Mouse (Mus musculus) urinary bladder, adult 18-20 months (tissue): ENCODE results near the gene Sp100.
A peak's percentile ranks its signal among the peaks of the same experiment; 100 is the strongest.

Experiments
- DNase-seq, 2 experiments: peaks; one replicate each; pipeline ENCODE4 v3.0.0; 2022; ENCODE audit warnings: low spot score in 2 of 2, mixed read lengths in 2 of 2

Sp100 gene

DNA sequence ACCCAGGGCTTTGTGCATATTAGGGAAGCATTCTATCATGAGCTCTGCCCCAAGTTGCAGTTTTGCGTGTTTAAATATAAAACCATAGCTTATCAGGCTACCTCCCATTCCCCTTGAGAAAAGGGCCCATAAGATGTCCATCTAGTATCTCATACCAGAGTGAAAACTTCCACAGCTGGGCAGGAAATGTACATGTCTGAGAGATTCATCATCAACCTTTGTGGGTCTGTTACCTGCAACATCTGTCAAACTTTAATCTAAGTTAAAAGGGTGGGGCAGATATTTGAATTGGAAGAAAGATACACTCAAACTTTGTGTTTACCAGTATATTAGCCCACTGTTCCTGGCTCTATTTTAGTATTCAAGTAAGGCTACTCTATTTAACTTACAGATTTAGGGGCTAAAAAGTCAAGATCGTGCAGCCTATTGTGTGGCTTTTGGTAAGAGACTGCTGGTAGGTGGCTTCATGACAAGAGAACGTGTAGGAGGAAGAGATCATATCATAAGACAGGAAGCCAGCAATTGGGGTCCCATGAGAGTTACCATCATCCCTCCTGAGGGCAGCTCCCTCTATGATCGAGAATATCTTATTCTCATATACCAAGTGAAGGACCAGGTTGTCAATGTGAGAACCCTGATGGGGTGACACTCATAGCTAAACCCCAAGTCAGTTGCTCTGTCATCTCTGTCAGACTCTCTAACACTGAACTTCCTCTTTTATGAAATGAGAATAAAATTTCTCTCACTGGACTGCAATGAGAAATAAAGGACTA is 48.1 kb downstream of the Sp100 start:
- no peak for DNase-seq

GRCm38 (mm10) chr1:85702531-85702930 is 52.7 kb downstream of the Sp100 start:
- DNase-seq = no peak

GRCm38 (mm10) chr1:85703245-85704186 is 53.7 kb downstream of the Sp100 start:
- DNase-seq = peak; percentile 53 to 62

DNA sequence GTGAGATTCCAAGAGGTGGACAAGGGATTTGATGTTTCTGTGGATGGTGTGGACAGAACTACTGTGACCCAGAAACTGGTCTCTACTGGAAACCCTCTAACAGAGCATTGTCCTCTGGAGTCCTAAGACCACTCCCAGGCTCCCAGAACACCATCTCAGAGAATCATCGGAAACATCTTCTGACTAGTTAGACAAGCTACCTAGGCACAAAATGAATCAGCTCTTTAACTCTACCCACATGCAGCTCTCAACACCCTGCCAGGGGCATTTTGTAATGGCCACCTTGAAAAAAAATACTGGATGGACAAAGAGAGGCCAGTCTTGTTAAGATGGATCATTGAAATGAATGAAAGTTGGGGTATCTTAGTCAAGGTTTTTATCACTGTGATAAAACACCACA is 55.8 kb downstream of the Sp100 start:
- no peak for DNase-seq

GRCm38 (mm10) chr1:85706754-85707153 is 57.0 kb downstream of the Sp100 start:
- DNase-seq = no peak

DNA sequence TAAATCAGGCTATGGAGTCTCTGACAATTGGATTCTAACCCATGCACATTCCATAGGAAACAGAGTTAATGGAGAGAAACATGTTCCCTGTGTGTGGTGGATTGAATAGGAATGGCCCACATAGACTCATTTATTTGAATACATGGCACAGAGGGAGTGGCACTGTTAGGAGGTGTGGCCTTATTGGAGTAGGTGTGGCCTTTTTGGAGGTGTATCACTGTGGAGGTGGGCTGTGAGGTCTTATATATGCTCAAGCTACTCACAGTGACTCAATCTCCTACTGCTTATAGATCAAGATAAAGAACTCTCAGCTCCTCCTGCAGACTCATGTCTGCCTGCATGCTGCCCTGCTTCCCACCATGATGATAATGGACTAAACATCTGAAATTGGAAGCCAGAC is 64.7 kb downstream of the Sp100 start:
- no peak for DNase-seq

DNA sequence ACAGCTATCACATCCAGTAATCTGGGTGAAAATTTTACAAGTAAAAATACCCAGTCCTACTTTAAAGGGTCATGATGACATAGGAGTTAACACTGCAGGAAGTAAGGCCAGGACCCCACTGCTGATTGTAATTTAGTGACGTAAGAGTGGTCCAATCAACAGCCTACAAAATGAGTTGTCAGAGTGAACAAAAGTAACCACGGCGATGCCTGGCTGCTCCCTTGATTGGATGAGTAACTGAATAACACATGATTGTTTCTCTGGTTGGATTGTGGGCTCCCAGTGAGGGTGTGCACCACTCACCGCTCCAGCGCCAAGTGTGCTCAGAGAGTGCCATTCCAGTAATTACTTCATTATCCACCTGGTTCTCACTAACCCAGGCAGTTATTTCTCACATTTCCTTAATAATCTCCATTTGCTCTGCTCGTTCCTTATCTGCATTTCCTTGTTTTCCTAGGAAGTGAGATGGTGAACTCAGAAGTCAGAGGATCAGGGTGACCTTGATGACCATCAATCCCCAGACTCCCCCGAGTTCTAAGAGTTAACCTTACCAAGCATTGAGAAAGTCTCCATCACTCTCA is 66.7 kb downstream of the Sp100 start:
- DNase-seq = no peak

DNA sequence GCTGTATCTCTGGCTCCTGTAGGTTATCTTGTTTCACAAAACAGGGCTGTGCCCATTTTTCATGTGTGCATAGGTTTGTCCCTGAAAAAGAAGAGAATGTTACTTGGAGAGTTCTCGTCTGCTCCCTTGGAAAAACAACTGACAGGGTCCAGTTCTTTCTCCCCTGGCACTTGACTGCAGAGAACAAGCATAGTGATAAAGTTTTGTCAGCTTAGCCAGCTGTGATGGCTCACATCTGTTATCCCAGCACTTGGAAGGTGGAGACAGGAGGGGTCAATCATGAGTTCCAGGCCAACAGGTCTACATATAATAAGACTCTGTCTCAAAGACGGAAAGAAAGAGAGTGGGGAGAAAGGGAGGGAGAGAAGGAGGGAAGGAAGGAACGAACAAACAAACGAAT is 69.3 kb downstream of the Sp100 start:
- DNase-seq = no peak

GRCm38 (mm10) chr1:85720220-85720893 is 70.6 kb downstream of the Sp100 start:
- DNase-seq = no peak

- no peak for DNase-seq
These were observed 80.7 kb downstream of the Sp100 start for GRCm38 (mm10) chr1:85730471-85730870.

DNA sequence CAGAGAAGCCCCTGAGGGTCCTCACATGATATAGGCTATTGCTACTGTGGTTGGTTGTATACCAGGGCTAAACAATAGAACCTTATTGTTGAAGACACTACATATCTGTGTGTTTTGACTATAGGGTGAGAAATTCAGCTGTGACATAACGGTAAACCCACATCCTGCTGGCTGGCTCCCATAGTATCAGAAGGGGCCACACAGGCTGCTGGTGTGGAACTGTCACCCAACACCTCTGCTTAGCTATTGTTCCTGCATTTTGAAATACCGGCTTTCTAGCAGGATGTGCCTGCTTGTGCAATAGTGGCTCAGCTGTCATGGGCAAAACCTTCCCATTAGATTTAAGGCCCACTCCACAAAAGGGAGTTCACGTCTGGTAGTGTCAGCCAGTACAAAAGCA is 82.8 kb downstream of the Sp100 start:
- no peak for DNase-seq

DNA sequence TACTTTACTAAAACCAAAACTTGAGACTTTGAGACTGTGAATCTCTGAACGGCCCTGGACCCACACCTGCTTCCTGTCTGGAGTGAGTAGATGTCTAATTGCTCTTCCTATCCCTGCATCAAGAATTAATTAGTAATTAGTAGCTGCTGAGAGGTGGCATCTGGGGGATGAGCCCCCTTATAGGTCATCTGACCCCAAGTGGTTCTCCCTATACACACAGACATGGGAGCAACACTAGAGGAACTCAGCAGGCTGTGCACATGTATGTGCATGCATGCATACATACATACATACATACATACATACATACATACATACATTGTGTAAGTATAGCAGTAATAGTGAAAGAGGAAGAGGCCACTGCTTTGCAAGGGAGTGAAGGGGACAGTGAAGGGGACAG is 84.7 kb downstream of the Sp100 start:
- no peak for DNase-seq

DNA sequence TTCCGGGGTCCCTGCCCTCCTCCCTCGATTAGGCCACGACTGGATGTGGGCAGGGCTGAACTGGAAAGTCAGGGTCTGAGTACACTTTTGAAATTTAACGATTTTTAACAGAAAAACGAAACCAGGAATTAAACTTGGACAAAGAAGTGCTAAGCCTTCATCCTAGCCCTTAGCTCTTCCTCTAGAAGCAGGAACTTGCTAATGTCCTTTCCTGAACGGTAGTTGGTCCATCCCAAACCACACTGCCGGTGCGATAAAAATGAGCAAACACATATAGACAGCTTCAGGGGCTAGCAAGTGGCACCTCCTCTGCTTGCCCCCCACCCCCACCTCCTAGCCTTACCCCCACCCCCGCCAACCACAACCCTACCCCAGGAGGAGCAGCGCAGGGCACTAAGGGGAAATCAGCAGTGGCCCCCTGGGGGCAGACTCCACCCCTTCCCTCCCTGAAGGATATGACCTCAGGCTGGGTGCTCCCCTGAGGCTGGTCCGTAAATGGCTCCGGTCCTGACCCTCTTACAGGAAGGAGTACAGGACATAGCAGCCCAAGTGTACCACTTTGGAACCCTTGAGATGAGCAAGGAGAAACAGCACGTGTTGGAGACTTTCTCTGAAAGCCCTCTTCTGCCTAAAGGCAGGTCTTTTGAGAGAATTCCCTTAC is 85.8 kb downstream of the Sp100 start:
- DNase-seq = no peak

DNA sequence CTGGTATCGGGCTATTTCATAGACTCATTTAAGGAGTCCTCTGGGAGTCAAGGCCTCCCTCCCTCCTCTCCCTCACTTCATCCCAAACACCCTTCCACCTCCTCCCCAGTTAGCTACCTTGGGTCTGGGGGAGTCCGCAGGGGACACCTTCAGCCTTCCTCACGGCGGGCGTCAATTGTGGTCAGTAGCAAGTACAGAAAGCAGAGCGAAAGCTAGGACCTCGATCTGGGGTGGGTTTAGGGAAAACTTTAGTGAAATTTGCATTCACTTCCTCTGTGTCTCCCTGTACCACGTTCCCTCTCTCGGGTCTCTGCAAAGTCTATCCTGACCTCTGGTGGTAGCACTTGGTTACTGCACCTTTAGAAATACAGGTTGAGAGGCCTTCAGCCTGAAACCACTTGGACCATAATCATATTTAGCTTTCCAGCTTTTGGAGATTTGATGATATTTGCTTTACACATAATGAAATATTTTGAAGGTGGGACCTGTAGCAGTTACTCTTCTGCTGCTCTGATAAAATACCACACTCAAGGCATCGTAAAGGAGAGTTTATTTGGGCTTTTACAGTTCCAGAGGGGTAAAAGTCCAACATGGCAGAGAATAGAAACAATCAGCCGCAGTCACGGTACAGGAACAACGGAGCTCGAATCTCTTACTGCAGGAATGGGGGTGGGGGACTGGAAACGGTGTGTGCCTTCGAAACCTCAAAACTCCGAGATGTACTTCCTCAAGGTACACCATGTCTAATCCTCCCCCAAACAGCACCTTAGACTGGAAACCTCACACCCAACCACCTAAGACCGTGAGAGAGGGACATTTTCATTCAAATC is 86.8 kb downstream of the Sp100 start:
- DNase-seq = peak; percentile 44 to 58

DNA sequence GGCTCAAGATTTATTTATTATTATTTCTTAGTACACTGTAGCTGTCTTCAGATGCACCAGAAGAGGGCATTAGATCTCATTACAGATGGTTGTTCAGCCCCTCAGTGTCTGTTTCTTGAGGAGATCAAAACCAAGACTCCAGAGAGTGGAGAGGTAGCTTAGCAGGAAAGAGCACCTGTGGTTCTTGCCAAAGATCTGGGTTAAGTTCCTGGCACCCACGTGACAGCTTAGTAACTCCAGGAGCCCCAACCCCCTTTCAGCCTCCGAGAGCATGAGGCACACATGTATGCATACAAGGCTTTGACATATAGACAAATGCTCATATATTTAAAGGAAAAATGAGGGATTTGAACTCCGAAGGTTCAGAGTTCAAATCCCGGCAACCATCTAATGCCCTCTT is 89.2 kb downstream of the Sp100 start:
- no peak for DNase-seq

DNA sequence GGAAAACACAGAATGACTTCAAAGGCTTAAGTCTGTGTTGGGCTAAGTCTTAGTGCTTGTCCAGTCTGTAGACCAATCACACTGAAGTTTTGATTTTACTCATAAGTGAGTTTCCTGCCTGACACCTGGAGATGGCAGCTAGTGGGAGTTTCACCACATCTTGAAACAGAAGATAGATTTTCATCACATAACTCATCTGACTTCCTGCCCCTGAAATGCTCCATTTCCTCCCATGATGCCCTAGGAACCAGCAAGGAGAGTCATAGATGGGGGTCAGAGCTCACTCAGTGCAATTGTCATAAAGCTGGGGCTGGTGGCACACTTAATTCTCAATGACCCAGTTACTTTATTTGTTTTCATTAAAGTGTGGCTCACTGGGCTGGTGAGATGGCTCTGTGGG is 90.0 kb downstream of the Sp100 start:
- no peak for DNase-seq

DNA sequence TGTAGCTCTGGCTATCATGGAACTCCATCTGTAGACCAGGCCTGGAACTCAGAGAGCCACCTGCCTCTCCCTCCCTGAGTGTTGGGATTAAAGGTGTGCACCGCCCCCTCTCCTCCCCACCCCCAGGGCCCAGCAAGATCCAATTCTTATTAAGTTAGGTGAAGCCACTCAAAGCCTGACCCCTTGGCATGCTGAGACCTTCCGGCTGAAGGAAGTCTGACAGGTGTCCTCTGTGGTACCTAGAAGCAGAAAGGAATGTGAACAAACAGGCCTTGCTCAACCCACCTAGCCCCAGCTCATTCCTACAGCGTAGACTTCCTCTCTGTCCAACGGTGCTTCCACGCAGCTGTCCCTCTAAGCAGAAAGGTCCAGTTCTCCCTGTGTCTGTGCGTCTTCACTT is 91.1 kb downstream of the Sp100 start:
- peak in 1 of 2 experiments; percentile 18 for DNase-seq

DNA sequence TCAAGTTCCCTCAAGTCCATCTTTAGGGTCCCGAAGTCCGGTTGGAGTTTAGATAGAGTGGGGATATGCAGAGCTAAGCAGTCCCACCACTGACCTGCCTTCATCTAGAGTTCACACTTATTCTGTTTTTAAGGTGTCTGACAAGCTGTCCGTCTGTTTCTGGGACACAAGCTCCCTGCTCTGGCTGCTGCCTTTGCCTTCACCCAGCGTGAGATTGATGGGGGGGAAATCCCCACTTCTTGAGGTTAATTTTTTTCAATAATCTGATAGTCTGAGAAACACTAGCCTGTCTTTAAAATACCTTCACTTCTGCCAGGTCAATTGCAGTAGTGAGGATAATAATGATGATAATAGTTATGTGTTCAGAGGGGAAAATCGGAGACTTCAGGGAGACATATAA is 92.5 kb downstream of the Sp100 start:
- no peak for DNase-seq

GRCm38 (mm10) chr1:85742916-85743505 is 93.2 kb downstream of the Sp100 start:
- no peak for DNase-seq

GRCm38 (mm10) chr1:85744539-85744938 is 94.8 kb downstream of the Sp100 start:
- DNase-seq = no peak
